Comparison of ENCODE assay signal across 9 mouse cellular contexts in genomic region chrX:136032799-136033763, GRCm38 (mm10). TPM values are rescaled to one million over a fixed set of nuclear protein-coding genes. Genes with fewer than 3 reads are reported as not detected.
DNase-seq lines count a peak whose midpoint lies in the region; ATAC-seq and TF ChIP-seq lines count a peak whose summit lies in the region.
"Not testable (repeated sequence)": the region's sequence is repeated elsewhere in the genome, so short reads cannot be mapped to it uniquely, and the experiment has no call there.
"Had no signal": no experiment of that assay in that cellular context is flagged by ENCODE, and none has a peak within 500 bp of the region (broad histone marks: within the 10 kb centered on the region; RNA-seq: fewer than 3 reads in every experiment).

Gene Arxes1 (plus strand): TSS chrX:136033367.

- WGBS in forebrain, embryonic 13.5 days: 10% methylated on average over 14 of the region's 49 CpGs
- WGBS in heart, embryonic 16.5 days: 26% methylated on average over 9 of the region's 49 CpGs
- 35% methylated on average over 1 of the region's 49 CpGs for WGBS in kidney, embryonic 15.5 days

- intact Hi-C loops in left cerebral cortex, postnatal 4 days (cut with DNase I): not testable (repeated sequence)

- H3K4me3 ChIP-seq in G1E (ENCODE audit: low read depth, low read length): not testable (repeated sequence)
- H3K4me3 ChIP-seq in forebrain, embryonic 13.5 days: peak within 1 kb of the TSS; percentile 28
- peak within 1 kb of the TSS; percentile 29 for H3K4me3 ChIP-seq in heart, embryonic 16.5 days (ENCODE audit: low read length)
- H3K4me3 ChIP-seq in kidney, embryonic 15.5 days (replicated peaks): peak within 1 kb of the TSS; percentile 27

- DNase-seq in G1E (ENCODE audit: low spot score): not testable (repeated sequence)
- DNase-seq in cerebellum, adult 9-10 months: peak; percentile 42
- DNase-seq in left cerebral cortex, postnatal 4 days: peak; percentile 11
- DNase-seq in retina, postnatal 1 day: peak; percentile 64

- peak; percentile 34; the same call in 1 of the 2 replicates for ATAC-seq in G1E (ENCODE audit: extremely low read depth, insufficient number of reproducible peaks, low FRiP score, poor library complexity, severe bottlenecking)
- peak; percentile 94 for ATAC-seq in forebrain, embryonic 13.5 days
- ATAC-seq in heart, embryonic 16.5 days (replicated peaks; ENCODE audit: extremely low read depth, insufficient read depth, low FRiP score): peak; percentile 91
- peak; percentile 95 for ATAC-seq in kidney, embryonic 15.5 days (replicated peaks; ENCODE audit: low FRiP score)
- ATAC-seq in megakaryocyte progenitor cell, adult 5-6 weeks (replicated peaks; ENCODE audit: poor library complexity): peak; percentile 72

- H3K27ac ChIP-seq in forebrain, embryonic 13.5 days; heart, embryonic 16.5 days (ENCODE audit: low read length); kidney, embryonic 15.5 days: not testable (repeated sequence)

- H3K9me3 ChIP-seq in G1E (replicated peaks); forebrain, embryonic 13.5 days (replicated peaks); heart, embryonic 16.5 days (replicated peaks; ENCODE audit: control insufficient read depth, low read length); kidney, embryonic 15.5 days (replicated peaks): not testable (repeated sequence)

- not testable (repeated sequence) for H3K4me1 ChIP-seq in G1E (ENCODE audit: insufficient read depth, low read depth, low read length); forebrain, embryonic 13.5 days; heart, embryonic 16.5 days (ENCODE audit: control insufficient read depth, insufficient read depth, low read length); kidney, embryonic 15.5 days

- not testable (repeated sequence) for TF ChIP-seq CTCF in G1E (IDR thresholded peaks at IDR 0.05; ENCODE audit: low read depth, low read length)

- not testable (repeated sequence) for H3K27me3 ChIP-seq in G1E (ENCODE audit: insufficient read depth, low read length); forebrain, embryonic 13.5 days; heart, embryonic 16.5 days (ENCODE audit: control insufficient read depth, insufficient read depth, low read length)
- H3K27me3 ChIP-seq in kidney, embryonic 15.5 days: peaks cover 16% of the 10 kb centered on the region

- H3K36me3 ChIP-seq in G1E (replicated peaks); forebrain, embryonic 13.5 days (ENCODE audit: poor library complexity, severe bottlenecking); heart, embryonic 16.5 days (ENCODE audit: control insufficient read depth, insufficient read depth); kidney, embryonic 15.5 days: not testable (repeated sequence)

- H3K4me2 ChIP-seq in forebrain, embryonic 13.5 days: peak within 1 kb of the TSS; percentile 56
- H3K4me2 ChIP-seq in heart, embryonic 16.5 days (ENCODE audit: low read depth, low read length): peak within 1 kb of the TSS; percentile 52
- H3K4me2 ChIP-seq in kidney, embryonic 15.5 days: peak within 1 kb of the TSS; percentile 46

- not testable (repeated sequence) for H3K9ac ChIP-seq in forebrain, embryonic 13.5 days; heart, embryonic 16.5 days (ENCODE audit: low read length); kidney, embryonic 15.5 days

RNA-seq across cellular contexts. Expression of gene Arxes1, which starts in this region (rescaled TPM):
- total RNA-seq in G1E (2014; fragmentation: Nextera tagmentation): not detected in 2 replicates
- total RNA-seq in G1E (2017): not detected in 2 replicates
- polyA plus RNA-seq in G1E (2012): not detected in 2 replicates
- polyA plus RNA-seq in forebrain, embryonic 13.5 days (2015; fragmentation: Nextera tagmentation; extraction: Ambion mirVana): 61.6 and 72.6 TPM in 2 replicates
- 18.6 and 19.1 TPM in 2 replicates for polyA plus RNA-seq in heart, embryonic 16.5 days (2015; fragmentation: Nextera tagmentation; extraction: Ambion mirVana)
- 35.3 and 37.4 TPM in 2 replicates for polyA plus RNA-seq in kidney, embryonic 15.5 days (2015; fragmentation: Nextera tagmentation; extraction: Ambion mirVana)
- 10 to 100 TPM; 85.5 to 86.7 TPM for total RNA-seq in left cerebral cortex, postnatal 4 days (2021)
- total RNA-seq in megakaryocyte progenitor cell, adult 5-6 weeks (2015): not detected in 2 replicates
- total RNA-seq in megakaryocyte progenitor cell, adult 5-6 weeks (2017): not detected in 2 replicates
- polyA plus RNA-seq: C2C12 had no signal

Comparison
In these comparisons a context has a peak if more than half of its experiments do, and no peak if none do; other contexts are left out.
1. RNA of gene Arxes1 (total RNA-seq): 85.5 to 86.7 TPM in left cerebral cortex, postnatal 4 days; not detected in G1E and not detected in megakaryocyte progenitor cell, adult 5-6 weeks; every median in the first group is over 10 times any median in the second.
2. RNA of gene Arxes1 (polyA plus RNA-seq): 61.6 to 72.6 TPM in forebrain, embryonic 13.5 days, 35.3 to 37.4 TPM in kidney, embryonic 15.5 days and 18.6 to 19.1 TPM in heart, embryonic 16.5 days; not detected in G1E; every median in the first group is over 10 times any median in the second.
3. Peak in ATAC-seq in G1E; RNA of the gene not detected or under 1 TPM.
4. Peak in ATAC-seq in megakaryocyte progenitor cell, adult 5-6 weeks; RNA of the gene not detected or under 1 TPM.
5. ATAC-seq: peak in every context shown above with its lines; median percentile 95 in kidney, embryonic 15.5 days; 94 in forebrain, embryonic 13.5 days; 91 in heart, embryonic 16.5 days; 72 in megakaryocyte progenitor cell, adult 5-6 weeks; 34 in G1E.
6. Peak in every context shown above with its lines, with median percentiles within 50 percentile points of each other: H3K4me2 ChIP-seq.